In the genomic region with DNA sequence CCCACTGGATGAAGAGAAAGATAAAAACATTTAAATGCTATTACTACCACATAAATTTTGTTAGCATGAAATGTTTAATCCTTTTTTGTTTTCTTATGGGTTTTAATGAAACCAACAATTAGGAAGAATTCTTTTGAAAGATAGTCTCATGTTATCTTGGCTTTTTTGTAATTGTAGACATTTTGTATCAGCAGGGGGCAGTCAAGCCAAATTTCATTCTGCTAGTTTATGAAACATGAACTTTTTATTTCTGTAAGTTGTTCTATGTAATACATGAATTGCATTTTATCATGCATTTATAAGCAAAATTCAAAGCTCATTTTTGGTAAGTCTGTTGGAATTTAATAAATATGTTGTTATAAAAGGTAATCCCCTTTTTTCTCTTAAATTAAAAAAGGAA, we compare ENCODE assay signal across 9 mouse cellular contexts. TPM values are rescaled to one million over a fixed set of nuclear protein-coding genes. Genes with fewer than 3 reads are reported as not detected.
DNase-seq lines count a peak whose midpoint lies in the region; ATAC-seq and TF ChIP-seq lines count a peak whose summit lies in the region.
"Had no signal": no experiment of that assay in that cellular context is flagged by ENCODE, and none has a peak within 500 bp of the region (broad histone marks: within the 10 kb centered on the region; RNA-seq: fewer than 3 reads in every experiment).

No protein-coding gene starts in this region.

- H3K9me3 ChIP-seq in liver, embryonic 11.5 days (ENCODE audit: control insufficient read depth, low read length) = no peaks in the 10 kb centered on the region
- H3K9me3 ChIP-seq: liver, embryonic 15.5 days had no signal

- peaks cover 1% of the 10 kb centered on the region for H3K36me3 ChIP-seq in liver, adult 2 months (ENCODE audit: control insufficient read depth, insufficient read depth, low read length)
- H3K36me3 ChIP-seq in liver, embryonic 11.5 days (ENCODE audit: control insufficient read depth, insufficient read depth, low read length) = no peaks in the 10 kb centered on the region
- H3K36me3 ChIP-seq: liver, embryonic 15.5 days had no signal

- H3K27me3 ChIP-seq in liver, adult 2 months (ENCODE audit: control insufficient read depth, insufficient read depth, low read length) = no peaks in the 10 kb centered on the region
- H3K27me3 ChIP-seq in liver, embryonic 11.5 days (replicated peaks; ENCODE audit: control insufficient read depth, insufficient read depth, low read length) = no peaks in the 10 kb centered on the region
- H3K27me3 ChIP-seq: liver, embryonic 15.5 days had no signal

- TF ChIP-seq POLR2A in liver, adult 2 months (IDR thresholded peaks at IDR 0.05; ENCODE audit: extremely low read depth, insufficient read depth, low read length) = no peak

- H3K4me1 ChIP-seq in liver, adult 2 months (ENCODE audit: control insufficient read depth, insufficient read depth, low read length) = no peaks in the 10 kb centered on the region; the same call in 1 of the 2 replicates
- peaks cover 5% of the 10 kb centered on the region for H3K4me1 ChIP-seq in liver, embryonic 11.5 days (replicated peaks; ENCODE audit: control insufficient read depth, insufficient read depth, low read length)

- DNase-seq in gastrocnemius, adult 18-20 months (ENCODE audit: low spot score) = peak; percentile 34
- DNase-seq in gastrocnemius, postnatal 25 days = no peak
- no peak for DNase-seq in liver, adult 2 months (ENCODE audit: extremely low read depth, low read depth, low spot score)
- no peak for DNase-seq in liver, embryonic 11.5 days (ENCODE audit: low spot score)
- peak; percentile 72 for DNase-seq in adipocyte (ENCODE audit: low spot score)
- peak; percentile 71 for DNase-seq in lung, postnatal 36 days
- DNase-seq in yolk sac, embryonic 10.5 days (ENCODE audit: low spot score) = no peak
- DNase-seq in cerebellum, adult 8-10 months = no peak

- H3K79me2 ChIP-seq in liver, adult 2 months (ENCODE audit: control insufficient read depth, insufficient read depth, low read length) = no peaks in the 10 kb centered on the region

- peak; percentile 27; the same call in 1 of the 2 replicates for TF ChIP-seq CTCF in liver, adult 2 months (IDR thresholded peaks at IDR 0.05; ENCODE audit: low read depth, low read length)

- no peak for ATAC-seq in liver, embryonic 11.5 days (replicated peaks; ENCODE audit: low FRiP score)

- H3K4me3 ChIP-seq in liver, adult 2 months (ENCODE audit: insufficient read depth, low read depth, low read length) = no peak overlapping the region
- no peak overlapping the region for H3K4me3 ChIP-seq in liver, embryonic 11.5 days (ENCODE audit: low read depth, low read length)
- H3K4me3 ChIP-seq: liver, embryonic 15.5 days had no signal

- H3K4me2 ChIP-seq in liver, embryonic 11.5 days = no peak overlapping the region
- H3K4me2 ChIP-seq: liver, embryonic 15.5 days had no signal

- no peak overlapping the region for H3K27ac ChIP-seq in liver, adult 2 months (replicated peaks; ENCODE audit: insufficient read depth, low read depth, low read length)
- H3K27ac ChIP-seq in liver, embryonic 11.5 days (ENCODE audit: low read depth, low read length) = no peak overlapping the region

- no peak overlapping the region for H3K9ac ChIP-seq in liver, adult 2 months (ENCODE audit: low read depth, low read length)
- H3K9ac ChIP-seq in liver, embryonic 11.5 days (ENCODE audit: low read depth, low read length) = no peak overlapping the region
- H3K9ac ChIP-seq: liver, embryonic 15.5 days had no signal

RNA-seq across cellular contexts. Expression of gene Nudt6, which starts 52.5 kb away (rescaled TPM):
- 10 to 100 TPM; 25.4 to 26.8 TPM for total RNA-seq in gastrocnemius, adult 18-20 months (2021)
- total RNA-seq in gastrocnemius, postnatal 25 days (2021) = 10 to 100 TPM; 23.7 to 24.3 TPM
- 8.0 and 11.3 TPM in 2 replicates for total RNA-seq in liver, adult 2 months (2014; rRNA removed)
- polyA plus RNA-seq in liver, adult 2 months (2012; rRNA removed) = 28.4 and 32.4 TPM in 2 replicates
- polyA plus RNA-seq in liver, embryonic 11.5 days (2014; fragmentation: Nextera tagmentation; extraction: Ambion mirVana) = 8.5 and 11.5 TPM in 2 replicates

RNA-seq across cellular contexts. Expression of gene Spata5, which starts 52.8 kb away (rescaled TPM):
- total RNA-seq in gastrocnemius, adult 18-20 months (2021) = 10 to 100 TPM in 1 of 2 experiments, 1 to 10 TPM in 1; 8.2 to 11.0 TPM
- total RNA-seq in gastrocnemius, postnatal 25 days (2021) = 10 to 100 TPM in 1 of 2 experiments, 1 to 10 TPM in 1; 7.7 to 10.0 TPM
- 7.2 and 8.7 TPM in 2 replicates for total RNA-seq in liver, adult 2 months (2014; rRNA removed)
- polyA plus RNA-seq in liver, adult 2 months (2012; rRNA removed) = 1.1 and 1.3 TPM in 2 replicates
- 41.2 and 52.8 TPM in 2 replicates for polyA plus RNA-seq in liver, embryonic 11.5 days (2014; fragmentation: Nextera tagmentation; extraction: Ambion mirVana)

Comparison
In these comparisons a context has a peak if more than half of its experiments do, and no peak if none do; other contexts are left out.
1. DNase-seq: peak in gastrocnemius, adult 18-20 months (single experiment), adipocyte (single experiment) and lung, postnatal 36 days (single experiment); none in gastrocnemius, postnatal 25 days (single experiment), liver, adult 2 months (single experiment), liver, embryonic 11.5 days (single experiment), yolk sac, embryonic 10.5 days (single experiment) and cerebellum, adult 8-10 months (single experiment).